In the genomic region with DNA sequence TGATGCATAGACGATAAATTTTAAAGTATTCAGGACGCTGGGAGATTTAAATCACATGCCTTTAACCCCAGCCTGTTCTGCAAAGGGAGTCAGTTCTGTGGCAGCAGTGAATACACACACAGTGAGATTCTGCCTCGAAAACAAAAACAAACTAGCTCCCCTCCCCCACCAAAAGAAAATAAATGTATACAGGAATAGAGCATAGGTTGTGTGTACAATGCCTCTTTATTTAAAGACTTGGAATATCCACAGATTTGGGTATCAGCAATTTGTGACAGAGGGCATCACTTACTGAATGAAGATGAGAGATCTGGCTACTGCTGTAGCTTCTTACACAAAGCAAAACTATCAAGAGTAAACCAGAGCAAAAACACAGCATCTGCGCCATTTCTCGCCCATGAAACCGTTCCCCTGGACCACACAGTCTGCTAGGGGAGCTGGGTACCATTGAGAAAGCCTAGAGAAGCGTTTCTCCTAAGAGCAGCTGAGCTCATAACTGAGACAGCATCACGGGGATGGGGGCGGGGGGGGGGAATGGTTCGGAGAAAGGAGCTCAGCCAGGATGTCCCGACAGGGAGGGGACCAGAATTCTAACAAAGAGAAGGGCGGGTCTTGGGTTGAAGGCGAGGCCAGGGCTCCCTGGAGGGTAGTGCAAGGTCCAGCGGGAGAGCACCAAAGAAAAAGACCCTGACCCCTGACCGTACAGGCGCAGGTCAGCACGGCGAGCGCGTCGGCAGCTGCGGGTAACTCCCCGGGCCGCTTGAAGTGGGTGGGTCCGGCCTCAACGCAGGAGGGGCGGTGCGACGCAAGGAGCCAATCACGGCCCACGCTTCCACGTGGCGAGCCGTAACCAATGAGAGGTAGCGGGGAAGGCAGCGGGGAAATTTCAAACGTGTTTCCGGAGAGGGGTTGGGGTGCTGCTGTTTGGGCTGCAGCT, we compare ENCODE assay signal across 8 mouse cellular contexts. TPM values are rescaled to one million over a fixed set of nuclear protein-coding genes. Genes with fewer than 3 reads are reported as not detected.
DNase-seq lines count a peak whose midpoint lies in the region; ATAC-seq and TF ChIP-seq lines count a peak whose summit lies in the region.

Ttk (plus strand) TSS at position 879 of the 937 bp plus-strand sequence.

- peak; percentile 96 for ATAC-seq in heart, embryonic 13.5 days (ENCODE audit: extremely low read depth, insufficient number of reproducible peaks, low FRiP score, low TSS enrichment)
- ATAC-seq in liver, embryonic 12.5 days: peak; percentile 99
- peak; percentile 99 for ATAC-seq in stomach, embryonic 15.5 days (ENCODE audit: insufficient read depth, low FRiP score, low read depth)

- no peak for TF ChIP-seq CTCF in C2C12 (IDR thresholded peaks at IDR 0.05; ENCODE audit: control insufficient read depth, insufficient read depth, insufficient read length)
- TF ChIP-seq CTCF in brain, embryonic 14.5 days (IDR thresholded peaks at IDR 0.05; ENCODE audit: borderline replicate concordance, extremely low read depth, insufficient read depth, insufficient read length): no peak

- H3K4me3 ChIP-seq in C2C12 (ENCODE audit: insufficient read depth, poor library complexity, severe bottlenecking): peak within 1 kb of the TSS; percentile 52
- peak within 1 kb of the TSS; percentile 98 for H3K4me3 ChIP-seq in erythroblast, embryonic 14.5 days (replicated peaks)
- H3K4me3 ChIP-seq in heart, embryonic 13.5 days: peak within 1 kb of the TSS; percentile 96
- peak within 1 kb of the TSS; percentile 93 for H3K4me3 ChIP-seq in liver, embryonic 12.5 days
- peak within 1 kb of the TSS; percentile 66 for H3K4me3 ChIP-seq in stomach, embryonic 15.5 days (replicated peaks)

- H3K79me3 ChIP-seq in C2C12 (ENCODE audit: low read depth): peaks cover 28% of the 10 kb centered on the region

- peaks cover 26% of the 10 kb centered on the region for H3K4me1 ChIP-seq in erythroblast, embryonic 14.5 days (ENCODE audit: control insufficient read depth)
- peaks cover 23% of the 10 kb centered on the region for H3K4me1 ChIP-seq in heart, embryonic 13.5 days
- H3K4me1 ChIP-seq in liver, embryonic 12.5 days: peaks cover 23% of the 10 kb centered on the region
- H3K4me1 ChIP-seq in stomach, embryonic 15.5 days: peaks cover 6% of the 10 kb centered on the region; the same call in 1 of the 2 replicates

- H3K4me2 ChIP-seq in heart, embryonic 13.5 days: peak within 1 kb of the TSS; percentile 83
- H3K4me2 ChIP-seq in liver, embryonic 12.5 days: peak within 1 kb of the TSS; percentile 85
- H3K4me2 ChIP-seq in stomach, embryonic 15.5 days: peak within 1 kb of the TSS; percentile 82

- peak within 1 kb of the TSS; percentile 90 for H3K9ac ChIP-seq in heart, embryonic 13.5 days
- H3K9ac ChIP-seq in liver, embryonic 12.5 days: peak within 1 kb of the TSS; percentile 87
- H3K9ac ChIP-seq in stomach, embryonic 15.5 days: peak within 1 kb of the TSS; percentile 67

- 1% methylated on average over 38 of the region's 38 CpGs for WGBS in heart, embryonic 13.5 days
- WGBS in liver, embryonic 12.5 days (ENCODE audit: insufficient replicate concordance): 2% methylated on average over 37 of the region's 38 CpGs
- WGBS in stomach, embryonic 15.5 days: 1% methylated on average over 38 of the region's 38 CpGs

- no peaks in the 10 kb centered on the region for H3K36me3 ChIP-seq in C2C12 (ENCODE audit: control insufficient read depth, insufficient read depth)
- H3K36me3 ChIP-seq in erythroblast, embryonic 14.5 days (ENCODE audit: control insufficient read depth): peaks cover 18% of the 10 kb centered on the region
- H3K36me3 ChIP-seq in heart, embryonic 13.5 days: peaks cover 5% of the 10 kb centered on the region; the same call in 1 of the 2 replicates
- peaks cover 17% of the 10 kb centered on the region for H3K36me3 ChIP-seq in liver, embryonic 12.5 days
- H3K36me3 ChIP-seq in stomach, embryonic 15.5 days: no peaks in the 10 kb centered on the region

- H3K79me2 ChIP-seq in C2C12 (ENCODE audit: control insufficient read depth, insufficient read depth): peaks cover 45% of the 10 kb centered on the region

- H3K27ac ChIP-seq in heart, embryonic 13.5 days (replicated peaks): peak within 1 kb of the TSS; percentile 81
- H3K27ac ChIP-seq in liver, embryonic 12.5 days: peak within 1 kb of the TSS; percentile 76
- peak within 1 kb of the TSS; percentile 67; the same call in 1 of the 2 replicates for H3K27ac ChIP-seq in stomach, embryonic 15.5 days

- no peaks in the 10 kb centered on the region for H3K9me3 ChIP-seq in erythroblast, embryonic 14.5 days (ENCODE audit: control insufficient read depth, low read length)
- no peaks in the 10 kb centered on the region for H3K9me3 ChIP-seq in heart, embryonic 13.5 days
- H3K9me3 ChIP-seq in liver, embryonic 12.5 days (replicated peaks): no peaks in the 10 kb centered on the region
- H3K9me3 ChIP-seq in stomach, embryonic 15.5 days: no peaks in the 10 kb centered on the region

- peak; percentile 97 for DNase-seq in brain, embryonic 14.5 days (ENCODE audit: low read depth)
- DNase-seq in kidney, postnatal 10 days: peak; percentile 94
- DNase-seq in natural killer cell, adult 2 months (ENCODE audit: low spot score in 2 of 2): peak; percentile 90 to 91

- H3K27me3 ChIP-seq in C2C12 (ENCODE audit: control insufficient read depth, insufficient read depth, insufficient read length): no peaks in the 10 kb centered on the region
- H3K27me3 ChIP-seq in erythroblast, embryonic 14.5 days (ENCODE audit: control insufficient read depth): no peaks in the 10 kb centered on the region
- no peaks in the 10 kb centered on the region for H3K27me3 ChIP-seq in heart, embryonic 13.5 days (replicated peaks)
- no peaks in the 10 kb centered on the region for H3K27me3 ChIP-seq in liver, embryonic 12.5 days (replicated peaks)
- H3K27me3 ChIP-seq in stomach, embryonic 15.5 days (replicated peaks): no peaks in the 10 kb centered on the region

- peak within 1 kb of the TSS; percentile 63 for H3ac ChIP-seq in C2C12 (ENCODE audit: control insufficient read depth, insufficient read length, low read depth)

- TF ChIP-seq POLR2A in brain, embryonic 14.5 days (IDR thresholded peaks at IDR 0.05; ENCODE audit: borderline replicate concordance, extremely low read depth, insufficient read depth, insufficient read length, poor library complexity, severe bottlenecking): peak; percentile 95

TF ChIP-seq in C2C12, 6 proteins besides CTCF, POLR2A, EP300 and RAD21:
- TF ChIP-seq FOSL1 (IDR thresholded peaks at IDR 0.05; ENCODE audit: insufficient read depth, low read length, poor library complexity, severe bottlenecking) (no peak), MYOD1 (IDR thresholded peaks at IDR 0.05; ENCODE audit: control insufficient read depth, insufficient read length, low read depth) (no peak), USF1 (IDR thresholded peaks at IDR 0.05; ENCODE audit: low read depth) (peak; percentile 91), CEBPB (IDR thresholded peaks at IDR 0.05; ENCODE audit: low read depth) (no peak), MAX (IDR thresholded peaks at IDR 0.05) (peak; percentile 22), MYOG (IDR thresholded peaks at IDR 0.05; ENCODE audit: control insufficient read depth, extremely low read depth, insufficient read length) (no peak)

RNA-seq across cellular contexts. Expression of gene Ttk, which starts in this region (rescaled TPM):
- 8.1 TPM for polyA plus RNA-seq in C2C12 (2012; fragmentation: generic; extraction: Trizol)
- 6.6 and 10.3 TPM in 2 replicates for polyA plus RNA-seq in brain, embryonic 14.5 days (2012; rRNA removed)
- polyA plus RNA-seq in erythroblast, embryonic 14.5 days (2012): 0.14 and 0.17 TPM in 2 replicates
- 17.1 and 18.5 TPM in 2 replicates for polyA plus RNA-seq in heart, embryonic 13.5 days (2015; fragmentation: Nextera tagmentation; extraction: Ambion mirVana)
- 25.0 and 26.4 TPM in 2 replicates for polyA plus RNA-seq in liver, embryonic 12.5 days (2016; fragmentation: Nextera tagmentation; extraction: Ambion mirVana)
- polyA plus RNA-seq in stomach, embryonic 15.5 days (2015; fragmentation: Nextera tagmentation; extraction: Ambion mirVana): 25.2 and 26.2 TPM in 2 replicates

Comparison
In these comparisons a context has a peak if more than half of its experiments do, and no peak if none do; other contexts are left out.
1. Peak in every context shown above with its lines: DNase-seq, ATAC-seq, H3K4me3 ChIP-seq and H3K27ac ChIP-seq.